Mouse (Mus musculus): ENCODE results near the gene Ropn1. TPM values are rescaled to one million over a fixed set of nuclear protein-coding genes. Genes with fewer than 3 reads are reported as not detected.
"Not testable (repeated sequence)": the region's sequence is repeated elsewhere in the genome, so short reads cannot be mapped to it uniquely, and the experiment has no call there.

Gene Ropn1
- total RNA-seq (2021), result not detected
- long read RNA-seq, experiment 1, result 0 reads
- long read RNA-seq, experiment 2, result 0 reads

- DNase-seq, result no peak
Measured at GRCm38 (mm10) chr16:34649621-34650020, at the start of gene Ropn1. Ropn1 (plus strand) TSS chr16:34649921.

- DNase-seq, result no peak
Measured at GRCm38 (mm10) chr16:34601954-34602353, 47.8 kb upstream of the Ropn1 start.

- no peak for DNase-seq
Measured at GRCm38 (mm10) chr16:34603076-34603475, 46.6 kb upstream of the Ropn1 start.

GRCm38 (mm10) chr16:34603854-34604253, 45.9 kb upstream of the Ropn1 start:
- no peak for DNase-seq

- peak; percentile 16 for DNase-seq
Measured at GRCm38 (mm10) chr16:34605679-34606078, 44.0 kb upstream of the Ropn1 start.

- no peak for DNase-seq
Measured at GRCm38 (mm10) chr16:34610137-34610536, 39.6 kb upstream of the Ropn1 start.

GRCm38 (mm10) chr16:34614021-34614420, 35.7 kb upstream of the Ropn1 start:
- no peak for DNase-seq

- no peak for DNase-seq
Measured at GRCm38 (mm10) chr16:34627591-34627990, 22.1 kb upstream of the Ropn1 start.

- no peak for DNase-seq
Measured at GRCm38 (mm10) chr16:34628397-34628796, 21.3 kb upstream of the Ropn1 start.

GRCm38 (mm10) chr16:34635557-34635956, 14.2 kb upstream of the Ropn1 start:
- no peak for DNase-seq

- no peak for DNase-seq
Measured at GRCm38 (mm10) chr16:34643511-34644259, 6.0 kb upstream of the Ropn1 start.

- DNase-seq, result no peak
Measured at GRCm38 (mm10) chr16:34653023-34653422, 3.3 kb downstream of the Ropn1 start.

- DNase-seq, result not testable (repeated sequence)
Measured at GRCm38 (mm10) chr16:34657566-34657965, 7.8 kb downstream of the Ropn1 start.

- no peak for DNase-seq
Measured at GRCm38 (mm10) chr16:34657983-34658382, 8.3 kb downstream of the Ropn1 start.

GRCm38 (mm10) chr16:34658388-34658787, 8.7 kb downstream of the Ropn1 start:
- DNase-seq, result no peak

- no peak for DNase-seq
Measured at GRCm38 (mm10) chr16:34664553-34664952, 14.8 kb downstream of the Ropn1 start.

GRCm38 (mm10) chr16:34667031-34667726, 17.5 kb downstream of the Ropn1 start:
- peak; percentile 62 for DNase-seq

- DNase-seq, result no peak
Measured at GRCm38 (mm10) chr16:34668341-34668740, 18.6 kb downstream of the Ropn1 start.

- DNase-seq, result no peak
Measured at GRCm38 (mm10) chr16:34671966-34672365, 22.2 kb downstream of the Ropn1 start.

GRCm38 (mm10) chr16:34672822-34673221, 23.1 kb downstream of the Ropn1 start:
- no peak for DNase-seq

GRCm38 (mm10) chr16:34674365-34674764, 24.6 kb downstream of the Ropn1 start:
- DNase-seq, result no peak

- DNase-seq, result no peak
Measured at GRCm38 (mm10) chr16:34681823-34682222, 32.1 kb downstream of the Ropn1 start.

GRCm38 (mm10) chr16:34689879-34690278, 40.2 kb downstream of the Ropn1 start:
- no peak for DNase-seq
